Mouse (Mus musculus): ENCODE data around the gene Trpm3. TPM values are rescaled to one million over a fixed set of nuclear protein-coding genes. Genes with fewer than 3 reads are reported as not detected.

Gene Trpm3
- total RNA-seq, 2 experiments from 2014 or later = not detected

- no peak for ATAC-seq (replicated peaks; ENCODE audit: low FRiP score, low TSS enrichment, poor library complexity, severe bottlenecking)
Measured at GRCm38 (mm10) chr19:22938848-22939724, 800.2 kb downstream of the Trpm3 start.

- ATAC-seq (replicated peaks; ENCODE audit: low FRiP score, low TSS enrichment, poor library complexity, severe bottlenecking) = no peak
Measured at GRCm38 (mm10) chr19:22939836-22940235, 801.0 kb downstream of the Trpm3 start.

GRCm38 (mm10) chr19:22940487-22940886, 801.6 kb downstream of the Trpm3 start:
- ATAC-seq (replicated peaks; ENCODE audit: low FRiP score, low TSS enrichment, poor library complexity, severe bottlenecking) = no peak

DNA sequence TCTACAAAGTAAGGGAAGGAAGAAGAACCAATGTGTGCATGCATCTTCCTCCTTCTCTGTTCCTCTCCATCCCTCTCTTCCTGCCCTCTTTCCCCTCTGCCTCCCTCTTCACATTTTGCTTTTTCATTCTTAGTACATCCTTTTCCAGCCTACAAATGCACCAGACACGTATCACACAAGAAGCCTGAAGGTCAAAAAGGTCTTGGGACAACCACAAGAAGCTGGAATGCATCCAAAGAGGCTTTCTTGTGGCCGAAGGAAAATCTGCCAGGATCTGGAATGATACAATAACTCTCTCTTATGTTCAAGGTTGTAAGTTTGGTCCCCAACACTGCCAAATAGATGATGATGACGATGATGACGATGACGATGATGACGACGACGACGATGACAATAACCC, 802.1 kb downstream of the Trpm3 start:
- ATAC-seq (replicated peaks; ENCODE audit: low FRiP score, low TSS enrichment, poor library complexity, severe bottlenecking) = no peak

DNA sequence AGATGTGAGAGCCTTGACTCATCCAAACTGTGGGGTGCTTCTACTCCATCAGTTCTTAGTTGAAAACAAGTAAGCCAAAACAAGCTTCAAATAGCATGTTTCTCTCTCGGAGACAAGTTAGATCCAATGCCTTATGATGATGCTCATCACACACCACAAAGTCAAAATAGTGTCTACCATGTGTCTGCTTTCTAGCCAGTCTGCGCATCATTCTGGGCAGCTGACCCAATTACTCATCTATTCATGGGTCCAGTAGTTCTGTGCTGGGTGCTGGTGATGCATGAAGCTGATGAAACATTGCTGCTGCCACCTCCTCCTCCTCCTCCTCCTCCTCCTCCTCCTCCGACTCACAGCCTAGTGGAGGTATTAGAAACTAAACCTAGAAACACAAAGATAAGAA, 813.6 kb downstream of the Trpm3 start:
- no peak for ATAC-seq (replicated peaks; ENCODE audit: low FRiP score, low TSS enrichment, poor library complexity, severe bottlenecking)

DNA sequence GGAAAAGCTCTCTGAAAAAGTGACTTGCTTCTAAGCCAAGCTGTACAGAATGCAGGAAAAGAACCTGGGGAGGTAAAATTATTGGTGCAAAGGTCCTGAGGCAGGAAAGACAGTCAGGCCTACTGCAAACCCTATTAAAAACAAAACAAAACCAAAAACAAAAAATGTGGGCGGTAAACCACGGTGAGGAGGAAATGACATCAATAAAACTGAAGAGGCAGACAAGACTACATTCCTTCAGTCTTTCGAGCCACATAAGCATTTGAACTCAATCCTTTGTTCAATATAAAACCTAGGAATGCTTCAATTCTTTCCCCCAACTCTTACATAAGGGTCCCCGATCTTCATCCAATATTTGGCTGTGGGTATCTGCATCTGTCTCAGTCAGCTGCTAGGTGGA, 814.3 kb downstream of the Trpm3 start:
- ATAC-seq (replicated peaks; ENCODE audit: low FRiP score, low TSS enrichment, poor library complexity, severe bottlenecking) = no peak

- no peak for ATAC-seq (replicated peaks; ENCODE audit: low FRiP score, low TSS enrichment, poor library complexity, severe bottlenecking)
Measured at GRCm38 (mm10) chr19:22958414-22958813, 819.6 kb downstream of the Trpm3 start.

DNA sequence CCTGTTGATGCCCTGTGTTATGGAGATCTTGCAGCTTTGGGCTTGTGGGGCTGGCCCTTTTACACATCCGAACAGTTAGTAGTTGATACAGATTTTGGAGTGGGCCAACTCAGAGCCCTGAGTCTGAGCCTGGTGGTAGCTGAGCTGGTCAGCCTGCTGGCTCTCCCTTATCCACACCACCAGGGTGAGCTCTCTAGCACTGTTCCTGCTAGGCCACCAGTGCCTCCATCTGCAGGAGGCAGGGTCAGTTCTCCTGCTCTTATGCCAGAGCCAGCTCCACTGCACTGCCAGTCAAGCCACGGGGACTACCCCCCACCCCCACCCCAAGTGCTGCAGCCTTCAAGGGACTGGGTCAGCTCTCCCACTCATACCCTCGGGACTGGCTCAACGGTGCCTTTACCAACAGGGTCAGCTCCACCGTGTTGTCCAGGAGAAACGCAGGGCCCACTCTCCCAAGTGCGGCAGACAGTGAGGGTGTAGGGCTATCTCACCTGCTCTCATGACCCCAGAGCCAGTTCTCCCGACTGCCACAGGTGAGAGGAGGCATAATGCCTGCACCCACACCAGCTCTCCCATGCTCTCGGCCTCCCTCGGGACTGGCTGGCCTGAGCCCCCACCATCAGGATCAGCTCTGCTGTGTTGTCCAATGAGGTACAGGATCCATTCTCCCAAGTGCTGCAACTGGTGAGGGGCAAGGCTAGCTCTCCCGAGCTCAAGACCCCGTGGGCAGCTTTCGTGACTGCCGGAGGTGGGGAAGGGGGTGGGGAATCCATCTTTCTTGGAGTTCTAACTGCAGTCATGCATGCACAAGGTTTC, 821.8 kb downstream of the Trpm3 start:
- ATAC-seq (replicated peaks; ENCODE audit: low FRiP score, low TSS enrichment, poor library complexity, severe bottlenecking) = no peak

DNA sequence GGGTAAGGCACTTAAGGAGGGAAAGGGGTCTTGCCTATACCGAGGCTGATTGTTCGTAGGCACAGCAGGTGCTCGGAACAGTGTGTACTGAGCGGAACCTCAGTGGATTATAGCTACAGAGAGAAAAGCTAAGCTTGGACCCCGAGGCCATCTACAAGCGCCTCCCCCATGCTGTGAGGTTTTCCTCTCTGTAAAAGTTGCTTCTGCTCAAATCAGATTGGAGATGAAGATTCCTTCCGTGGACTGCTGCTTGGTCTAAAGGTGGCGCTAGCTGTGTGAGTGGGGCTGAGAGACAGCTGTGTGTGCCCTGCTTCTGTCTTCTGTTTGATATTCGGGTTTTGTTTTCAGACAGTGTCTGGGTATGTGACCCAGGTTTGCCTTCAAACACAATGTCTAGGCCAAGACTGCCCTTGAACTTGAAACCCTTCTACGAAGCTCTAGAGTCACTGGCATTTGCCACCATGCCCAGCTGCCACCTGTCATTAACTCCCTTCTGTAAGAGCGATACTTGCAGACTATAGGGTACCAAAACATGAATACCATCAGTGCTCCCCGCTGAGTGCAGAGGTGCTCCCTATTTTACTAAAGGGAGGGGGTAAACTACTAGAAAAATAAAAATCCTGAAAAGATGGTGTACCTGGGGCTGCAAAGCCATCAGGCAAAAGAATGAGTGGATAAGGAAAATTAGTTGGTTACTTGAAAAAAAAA, 823.3 kb downstream of the Trpm3 start:
- ATAC-seq (replicated peaks; ENCODE audit: low FRiP score, low TSS enrichment, poor library complexity, severe bottlenecking) = no peak

- ATAC-seq (replicated peaks; ENCODE audit: low FRiP score, low TSS enrichment, poor library complexity, severe bottlenecking) = no peak
Measured at GRCm38 (mm10) chr19:22962731-22963130, 823.9 kb downstream of the Trpm3 start.

- no peak for ATAC-seq (replicated peaks; ENCODE audit: low FRiP score, low TSS enrichment, poor library complexity, severe bottlenecking)
Measured at GRCm38 (mm10) chr19:22963726-22964398, 825.0 kb downstream of the Trpm3 start.

DNA sequence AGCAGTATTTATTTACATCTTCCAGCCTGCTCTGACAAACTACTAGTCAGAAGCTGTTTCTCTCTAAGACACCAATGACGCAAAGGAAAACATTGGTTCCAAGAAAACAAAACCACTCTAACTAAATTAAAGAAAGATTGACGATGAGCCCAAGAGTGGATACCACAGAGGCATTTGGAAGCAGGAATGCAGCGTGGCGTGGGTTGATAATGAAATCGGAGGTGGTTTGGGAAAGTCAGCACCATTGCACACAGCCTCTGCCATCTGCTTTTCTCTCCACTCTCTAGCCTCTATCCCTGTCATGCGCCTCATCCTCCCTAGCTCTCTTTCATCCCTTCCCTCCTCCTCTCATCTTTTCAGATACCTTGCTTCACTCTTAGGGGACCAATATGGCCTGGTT, 826.6 kb downstream of the Trpm3 start:
- no peak for ATAC-seq (replicated peaks; ENCODE audit: low FRiP score, low TSS enrichment, poor library complexity, severe bottlenecking)

- ATAC-seq (replicated peaks; ENCODE audit: low FRiP score, low TSS enrichment, poor library complexity, severe bottlenecking) = no peak
Measured at GRCm38 (mm10) chr19:22973294-22973693, 834.4 kb downstream of the Trpm3 start.

- ATAC-seq (replicated peaks; ENCODE audit: low FRiP score, low TSS enrichment, poor library complexity, severe bottlenecking) = no peak
Measured at GRCm38 (mm10) chr19:22973727-22974126, 834.9 kb downstream of the Trpm3 start.

DNA sequence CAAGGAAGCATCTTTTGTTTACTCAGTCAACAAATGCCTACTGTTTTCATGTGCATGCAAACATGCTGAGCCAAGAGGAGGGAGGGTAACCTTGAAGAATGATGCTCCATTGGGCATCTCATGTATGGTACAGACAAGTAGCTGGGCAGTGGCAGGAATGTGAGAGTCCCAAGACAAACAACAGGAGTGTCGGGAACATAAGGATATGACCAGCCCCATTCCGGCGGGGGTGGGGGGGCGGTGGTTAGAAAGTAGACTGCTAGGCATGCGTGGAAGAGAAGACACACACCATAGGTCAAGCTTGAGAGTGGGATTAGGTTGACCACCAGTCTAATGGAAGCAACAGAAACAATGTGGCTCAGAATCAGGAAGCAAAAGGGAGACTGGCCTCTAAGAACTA, 837.0 kb downstream of the Trpm3 start:
- no peak for ATAC-seq (replicated peaks; ENCODE audit: low FRiP score, low TSS enrichment, poor library complexity, severe bottlenecking)

GRCm38 (mm10) chr19:22977508-22977907, 838.7 kb downstream of the Trpm3 start:
- no peak for ATAC-seq (replicated peaks; ENCODE audit: low FRiP score, low TSS enrichment, poor library complexity, severe bottlenecking)

DNA sequence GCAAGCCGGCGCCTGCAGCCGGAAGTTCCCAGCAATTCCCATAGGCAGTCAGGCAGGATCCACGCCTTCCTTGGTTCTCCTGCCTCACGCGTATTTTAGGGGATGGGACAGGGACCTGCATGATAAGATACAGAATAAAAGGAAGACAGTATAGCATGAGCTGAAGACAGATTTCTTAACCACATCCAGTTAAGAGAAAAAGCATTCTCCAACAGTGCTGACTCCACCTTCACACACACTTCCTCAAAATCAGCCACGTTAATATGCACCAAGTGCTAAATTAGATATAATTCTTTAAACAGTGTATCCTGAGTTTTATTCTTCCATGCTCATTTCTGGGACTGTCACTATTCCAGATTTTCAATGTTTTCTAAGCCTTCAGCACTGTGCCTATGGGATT, 839.9 kb downstream of the Trpm3 start:
- ATAC-seq (replicated peaks; ENCODE audit: low FRiP score, low TSS enrichment, poor library complexity, severe bottlenecking) = no peak

DNA sequence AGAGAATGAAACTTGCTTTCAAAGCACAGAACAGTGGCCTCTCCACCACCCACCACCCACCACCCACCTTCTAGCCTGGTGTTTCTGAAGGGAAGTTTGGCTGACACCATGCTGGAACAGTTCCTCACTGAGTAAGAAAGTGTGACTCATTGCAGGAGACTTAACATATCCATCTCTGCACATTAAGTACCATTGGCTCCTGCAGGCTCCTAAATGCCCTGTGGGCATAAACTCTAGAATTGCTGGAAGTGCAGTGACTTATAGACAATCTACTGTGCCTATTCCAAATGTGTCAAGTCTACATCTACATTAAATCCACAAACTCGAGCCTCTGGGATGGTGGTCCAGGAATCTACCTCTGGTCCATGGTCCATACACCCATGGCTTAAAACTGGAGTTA, 840.3 kb downstream of the Trpm3 start:
- ATAC-seq (replicated peaks; ENCODE audit: low FRiP score, low TSS enrichment, poor library complexity, severe bottlenecking) = no peak

- no peak for ATAC-seq (replicated peaks; ENCODE audit: low FRiP score, low TSS enrichment, poor library complexity, severe bottlenecking)
Measured at GRCm38 (mm10) chr19:22987914-22988313, 849.1 kb downstream of the Trpm3 start.

- no peak for ATAC-seq (replicated peaks; ENCODE audit: low FRiP score, low TSS enrichment, poor library complexity, severe bottlenecking)
Measured at GRCm38 (mm10) chr19:22993946-22994345, 855.1 kb downstream of the Trpm3 start.

Measured in megakaryocyte-erythroid progenitor cell, adult 5-6 weeks (primary cell).